Mouse (Mus musculus) erythroblast, embryonic 14.5 days (primary cell): ENCODE data around the gene Prl8a9.

ENCODE experiments used
- GATA1 ChIP-seq: IDR thresholded peaks from 2 replicates; pipeline ENCODE4 v1.6.1; 2012; ENCODE audit warnings: low read length, inconsistent platforms, mixed read lengths
- TAL1 ChIP-seq: IDR thresholded peaks from 3 replicates; pipeline ENCODE4 v1.6.1; 2012; ENCODE audit warnings: low read length, inconsistent platforms, mixed read lengths

DNA sequence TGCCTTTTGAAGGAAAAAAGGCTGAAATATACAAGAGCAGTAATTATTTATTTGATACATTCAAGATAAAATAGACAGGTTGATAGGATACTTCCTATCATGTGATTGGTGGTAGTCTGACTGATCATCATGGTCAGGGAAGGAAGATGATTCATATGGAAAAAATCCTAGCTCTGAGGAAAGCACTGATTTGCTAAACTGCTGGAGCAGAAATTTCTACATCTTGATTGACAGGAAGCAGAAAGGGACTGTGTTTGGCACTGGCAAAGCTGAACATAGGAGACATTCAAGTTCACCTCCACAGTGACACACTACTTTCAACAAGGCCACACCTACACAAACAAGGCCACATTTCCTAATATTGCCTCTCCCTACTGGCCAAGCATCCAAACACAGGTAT, 11.1 kb downstream of the Prl8a9 start:
- TF ChIP-seq GATA1 = no peak
- TF ChIP-seq TAL1 = no peak
